Mouse (Mus musculus) kidney, adult 2 months (tissue): Measurements from ENCODE around the gene Hnrnpul2.

Source experiments
- CTCF ChIP-seq: fragments of 200-500 bp; conservative IDR thresholded peaks from 2 replicates; pipeline ENCODE4 v1.5.1; 2011; ENCODE audit warnings: low read depth, mild to moderate bottlenecking, control low read depth, low read length, moderate library complexity, mixed read lengths; ENCODE audit not compliant: insufficient read depth, insufficient read length
- POLR2A ChIP-seq: fragments of 200-500 bp; IDR thresholded peaks from one replicate; pipeline ENCODE4 v1.6.1; 2011; ENCODE audit warnings: low read depth, low read length, control low read depth

GRCm38 (mm10) chr19:8818801-8819595, 812 bp upstream of the Hnrnpul2 start, which contains the start of gene Ttc9c:
- peak; percentile 77 for TF ChIP-seq POLR2A
- no peak for TF ChIP-seq CTCF
